Mouse (Mus musculus) liver, embryonic 16.5 days (tissue): ENCODE measurements around the gene Tmprss9. TPM values are rescaled to one million over a fixed set of nuclear protein-coding genes. Genes with fewer than 3 reads are reported as not detected.
A peak's percentile ranks its signal among the peaks of the same experiment; 100 is the strongest.

Source experiments
- ATAC-seq: fragments of 200-750 bp; cut with Nextera tagmentation; 2 replicates; pipeline ENCODE4 v1.8.0; 2017; ENCODE audit warnings: low read depth, mild to moderate bottlenecking, moderate number of reproducible peaks, moderate library complexity
- H3K27ac ChIP-seq: fragments of 300-500 bp; sonication (generic); 2 replicates; pipeline ENCODE4 v1.5.1; 2014; ENCODE audit warnings: mild to moderate bottlenecking, low read length
- H3K27me3 ChIP-seq: fragments of 300-500 bp; sonication (generic); 2 replicates; pipeline ENCODE4 v1.6.1; 2014; ENCODE audit warnings: low read depth, low read length, mixed read lengths; ENCODE audit not compliant: control insufficient read depth, insufficient read depth
- H3K36me3 ChIP-seq: fragments of 300-500 bp; sonication (generic); 2 replicates; pipeline ENCODE4 v1.6.1; 2014; ENCODE audit warnings: mild to moderate bottlenecking; ENCODE audit not compliant: control insufficient read depth, insufficient read depth
- H3K4me1 ChIP-seq: fragments of 300-500 bp; sonication (generic); 2 replicates; pipeline ENCODE4 v1.6.1; 2014; ENCODE audit warnings: low read depth, low read length, mixed read lengths; ENCODE audit not compliant: control insufficient read depth
- H3K4me2 ChIP-seq: fragments of 300-500 bp; sonication (generic); 2 replicates; pipeline ENCODE4 v1.6.1; 2014; ENCODE audit warnings: low read depth, low read length, mixed read lengths
- H3K4me3 ChIP-seq: fragments of 300-500 bp; sonication (generic); 2 replicates; pipeline ENCODE4 v1.5.1; 2014; ENCODE audit warnings: low read depth, mild to moderate bottlenecking, low read length
- H3K9ac ChIP-seq: fragments of 300-500 bp; sonication (generic); 2 replicates; pipeline ENCODE4 v1.6.1; 2014; ENCODE audit warnings: low read depth, low read length
- H3K9me3 ChIP-seq: fragments of 300-500 bp; sonication (generic); replicated peaks from 2 replicates; pipeline ENCODE4 v1.6.1; 2016; ENCODE audit warnings: low read length; ENCODE audit not compliant: control insufficient read depth
- WGBS: fragments of 180-500 bp; shearing (Covaris S2); extraction: QIAGEN DNeasy Blood & Tissue Kit; methylation state at CpG from one replicate; pipeline ENCODE4 v1.1.7; 2014; ENCODE audit not compliant: insufficient replicate concordance; 5-methylcytosine and 5-hydroxymethylcytosine counted together
- polyA plus RNA-seq: library from polyadenylated mRNA; unstranded; fragments of >200 nt; fragmentation: Nextera tagmentation; extraction: Ambion mirVana; gene quantifications from 2 replicates; pipeline ENCODE4 v1.2.1, GENCODE M21; 2015

Tmprss9 gene
- polyA plus RNA-seq, 1 experiment from 2014 or later, result 0.04 TPM

- Histone ChIP-seq H3K36me3 (no peaks in the 10 kb centered on the region), H3K9ac (no peak overlapping the region), H3K4me1 (peaks cover 4% of the 10 kb centered on the region; the same call in 1 of the 2 replicates), H3K27ac (no peak overlapping the region), H3K27me3 (peaks cover 73% of the 10 kb centered on the region), H3K4me3 (no peak overlapping the region), H3K9me3 (no peaks in the 10 kb centered on the region), H3K4me2 (no peak overlapping the region)
- ATAC-seq, result no peak
- WGBS, result 46% methylated on average over 2 of the region's 2 CpGs
These were observed 33.2 kb upstream of the Tmprss9 start for GRCm38 (mm10) chr10:80838346-80838912.

GRCm38 (mm10) chr10:80839848-80840247, 31.8 kb upstream of the Tmprss9 start:
- Histone ChIP-seq H3K9ac (no peak overlapping the region), H3K4me2 (no peak overlapping the region), H3K36me3 (no peaks in the 10 kb centered on the region), H3K4me3 (no peak overlapping the region), H3K27ac (no peak overlapping the region), H3K27me3 (peaks cover 73% of the 10 kb centered on the region), H3K4me1 (peaks cover 7% of the 10 kb centered on the region; the same call in 1 of the 2 replicates), H3K9me3 (no peaks in the 10 kb centered on the region)
- WGBS, result 48% methylated on average over 6 of the region's 6 CpGs
- no peak for ATAC-seq

- ATAC-seq, result no peak
- H3K4me1 ChIP-seq, result peaks cover 7% of the 10 kb centered on the region; the same call in 1 of the 2 replicates
- H3K27me3 ChIP-seq, result peaks cover 67% of the 10 kb centered on the region
- H3K9ac ChIP-seq, result no peak overlapping the region
- no peak overlapping the region for H3K4me3 ChIP-seq
- 62% methylated on average over 2 of the region's 2 CpGs for WGBS
- no peak overlapping the region for H3K27ac ChIP-seq
- H3K36me3 ChIP-seq, result no peaks in the 10 kb centered on the region
- H3K9me3 ChIP-seq, result no peaks in the 10 kb centered on the region
- H3K4me2 ChIP-seq, result no peak overlapping the region
These were observed 30.0 kb upstream of the Tmprss9 start for GRCm38 (mm10) chr10:80841685-80842084.

GRCm38 (mm10) chr10:80842334-80842733, 29.3 kb upstream of the Tmprss9 start:
- Histone ChIP-seq H3K4me3 (no peak overlapping the region), H3K4me1 (peaks cover 3% of the 10 kb centered on the region; the same call in 1 of the 2 replicates), H3K27me3 (peaks cover 60% of the 10 kb centered on the region), H3K27ac (no peak overlapping the region), H3K4me2 (no peak overlapping the region), H3K9me3 (no peaks in the 10 kb centered on the region), H3K9ac (no peak overlapping the region), H3K36me3 (no peaks in the 10 kb centered on the region)
- WGBS, result 71% methylated on average over 15 of the region's 15 CpGs
- ATAC-seq, result no peak

- no peak for ATAC-seq
- Histone ChIP-seq H3K27me3 (peaks cover 55% of the 10 kb centered on the region), H3K4me2 (peak overlapping the region; percentile 35; the same call in 1 of the 2 replicates), H3K9me3 (no peaks in the 10 kb centered on the region), H3K9ac (no peak overlapping the region), H3K4me1 (peaks cover 6% of the 10 kb centered on the region), H3K4me3 (peak overlapping the region; percentile 21; the same call in 1 of the 2 replicates), H3K36me3 (no peaks in the 10 kb centered on the region), H3K27ac (no peak overlapping the region)
- 13% methylated on average over 32 of the region's 32 CpGs for WGBS
These were observed 28.3 kb upstream of the Tmprss9 start for GRCm38 (mm10) chr10:80843087-80843930.

- no peak for ATAC-seq
- H3K4me2 ChIP-seq, result peak within 1 kb of the TSS; percentile 35; the same call in 1 of the 2 replicates
- no peaks in the 10 kb centered on the region for H3K36me3 ChIP-seq
- peak within 1 kb of the TSS; percentile 21; the same call in 1 of the 2 replicates for H3K4me3 ChIP-seq
- no peak within 1 kb of the TSS for H3K27ac ChIP-seq
- H3K9ac ChIP-seq, result no peak within 1 kb of the TSS
- peaks cover 11% of the 10 kb centered on the region for H3K4me1 ChIP-seq
- no peaks in the 10 kb centered on the region for H3K9me3 ChIP-seq
- peaks cover 55% of the 10 kb centered on the region for H3K27me3 ChIP-seq
- WGBS, result 5% methylated on average over 42 of the region's 51 CpGs
These were observed 27.6 kb upstream of the Tmprss9 start, which contains the start of gene Lingo3 for GRCm38 (mm10) chr10:80843931-80844547. TSS of gene Lingo3 (minus strand) at chr10:80844039.

DNA sequence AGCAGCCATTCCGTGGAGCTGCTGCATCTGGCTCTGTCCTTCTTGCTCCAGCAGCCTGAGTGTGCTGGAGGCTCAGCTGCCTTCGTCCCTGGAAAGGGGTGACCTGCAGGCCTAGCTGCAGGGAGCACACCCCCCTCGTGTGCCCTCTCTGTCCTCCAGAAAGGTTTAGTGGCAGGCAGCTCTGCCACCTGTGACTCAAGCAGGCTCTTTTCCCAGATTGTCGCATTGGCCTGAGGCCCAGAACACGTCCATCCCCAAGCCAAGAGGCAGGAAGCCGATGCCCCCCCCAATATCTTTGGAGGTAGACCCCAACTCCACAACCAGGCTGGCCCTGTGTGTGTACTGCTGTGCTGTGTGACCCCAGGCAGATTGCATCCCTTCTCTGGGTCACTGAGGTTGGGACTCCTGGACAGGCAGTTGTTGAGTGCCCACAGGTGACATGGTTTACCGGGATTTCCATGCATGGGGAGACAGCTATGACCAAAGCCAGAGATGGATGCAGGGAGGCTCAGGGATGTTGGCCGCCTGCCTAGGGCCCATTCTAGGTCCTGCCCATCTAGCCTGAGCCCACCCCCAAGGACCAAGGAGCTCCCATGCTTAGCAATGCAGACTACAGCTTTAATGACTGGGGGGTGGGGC, 26.5 kb upstream of the Tmprss9 start:
- WGBS, result 54% methylated on average over 8 of the region's 8 CpGs
- Histone ChIP-seq H3K4me3 (no peak overlapping the region), H3K9ac (no peak overlapping the region), H3K4me2 (no peak overlapping the region), H3K4me1 (peaks cover 11% of the 10 kb centered on the region), H3K9me3 (no peaks in the 10 kb centered on the region), H3K27me3 (peaks cover 55% of the 10 kb centered on the region), H3K36me3 (no peaks in the 10 kb centered on the region), H3K27ac (no peak overlapping the region)
- no peak for ATAC-seq

GRCm38 (mm10) chr10:80845732-80846131, 25.9 kb upstream of the Tmprss9 start:
- no peak overlapping the region for H3K4me3 ChIP-seq
- 73% methylated on average over 12 of the region's 12 CpGs for WGBS
- H3K36me3 ChIP-seq, result no peaks in the 10 kb centered on the region
- no peaks in the 10 kb centered on the region for H3K9me3 ChIP-seq
- no peak overlapping the region for H3K9ac ChIP-seq
- ATAC-seq, result no peak
- H3K27ac ChIP-seq, result no peak overlapping the region
- H3K4me2 ChIP-seq, result no peak overlapping the region
- H3K4me1 ChIP-seq, result peaks cover 11% of the 10 kb centered on the region
- peaks cover 49% of the 10 kb centered on the region for H3K27me3 ChIP-seq
